Mouse (Mus musculus) neural tube, embryonic 14.5 days (tissue): ENCODE results near the gene Pcdh11x. TPM values are rescaled to one million over a fixed set of nuclear protein-coding genes. Genes with fewer than 3 reads are reported as not detected.

Experiments
- polyA plus RNA-seq: library from polyadenylated mRNA; unstranded; fragments of >200 nt; fragmentation: Nextera tagmentation; extraction: Ambion mirVana; gene quantifications from 2 replicates; pipeline ENCODE4 v1.2.1, GENCODE M21; 2014

The Pcdh11x gene
- polyA plus RNA-seq, 1 experiment from 2014 or later: 65.4 TPM

Other genes starting within 250 kb of the Pcdh11x start
- not detected in 2 replicates for gene H2afb3, start 22.8 kb downstream of the Pcdh11x start, polyA plus RNA-seq